Comparison of ENCODE assay signal across 27 mouse cellular contexts in genomic region chr13:9649894-9650293, GRCm38 (mm10).
A peak's percentile ranks its signal among the peaks of the same experiment; 100 is the strongest.
DNase-seq lines count a peak whose midpoint lies in the region; ATAC-seq and TF ChIP-seq lines count a peak whose summit lies in the region.
"Had no signal": no experiment of that assay in that cellular context is flagged by ENCODE, and none has a peak within 500 bp of the region (broad histone marks: within the 10 kb centered on the region; RNA-seq: fewer than 3 reads in every experiment).

No protein-coding gene starts in this region.

- TF ChIP-seq CTCF in layer of hippocampus, adult 2 months (conservative IDR thresholded peaks at IDR 0.05) = no peak
- no peak for TF ChIP-seq CTCF in intestine, postnatal 0 days (IDR thresholded peaks at IDR 0.05; ENCODE audit: low read depth)
- TF ChIP-seq CTCF in kidney, adult 2 months (conservative IDR thresholded peaks at IDR 0.05; ENCODE audit: insufficient read depth, insufficient read length, low read depth, low read length) = no peak

- no peaks in the 10 kb centered on the region for H3K27me3 ChIP-seq in intestine, embryonic 15.5 days (replicated peaks)
- H3K27me3 ChIP-seq in intestine, postnatal 0 days (replicated peaks; ENCODE audit: control insufficient read depth, insufficient read depth, low read length) = no peaks in the 10 kb centered on the region
- no peaks in the 10 kb centered on the region for H3K27me3 ChIP-seq in kidney, adult 2 months (replicated peaks; ENCODE audit: control insufficient read depth, insufficient read depth, low read length)
- H3K27me3 ChIP-seq: CH12.LX; embryonic facial prominence, embryonic 13.5 days; embryonic facial prominence, embryonic 15.5 days; forebrain, embryonic 12.5 days; Patski had no signal

- 83% methylated on average over 1 of the region's 1 CpGs for WGBS in intestine, embryonic 15.5 days
- 70% methylated on average over 1 of the region's 1 CpGs for WGBS in intestine, postnatal 0 days
- WGBS in kidney, adult 2 months = 93% methylated on average over 1 of the region's 1 CpGs

- H3K4me1 ChIP-seq in intestine, embryonic 15.5 days (replicated peaks) = no peaks in the 10 kb centered on the region
- H3K4me1 ChIP-seq in intestine, postnatal 0 days (replicated peaks; ENCODE audit: control insufficient read depth, insufficient read depth, low read length) = no peaks in the 10 kb centered on the region
- no peaks in the 10 kb centered on the region for H3K4me1 ChIP-seq in kidney, adult 2 months (ENCODE audit: control insufficient read depth, insufficient read depth, low read length)
- H3K4me1 ChIP-seq: embryonic facial prominence, embryonic 13.5 days; embryonic facial prominence, embryonic 15.5 days; forebrain, embryonic 10.5 days; forebrain, embryonic 12.5 days had no signal

- DNase-seq in layer of hippocampus, adult 2 months (ENCODE audit: low spot score in 2 of 2) = no peak
- no peak for DNase-seq in layer of hippocampus, postnatal 25 days (ENCODE audit: extremely low spot score in 1 of 2, low spot score in 1 of 2)
- no peak for DNase-seq in kidney, adult 2 months
- DNase-seq: adrenal gland, adult 8-10 months; adrenal gland, postnatal 25 days; B cell, adult 2 months; cerebellum, adult 11 months; cerebellum, adult 18-20 months; cerebellum, adult 8-10 months; cerebellum, adult 9-11 months; cerebellum, postnatal 14 days; cerebellum, postnatal 36 days; embryo, embryonic 11 days had no signal

- no peak overlapping the region for H3K4me2 ChIP-seq in intestine, embryonic 15.5 days (replicated peaks)
- H3K4me2 ChIP-seq in intestine, postnatal 0 days (replicated peaks; ENCODE audit: low read depth) = no peak overlapping the region
- H3K4me2 ChIP-seq: embryonic facial prominence, embryonic 13.5 days; embryonic facial prominence, embryonic 15.5 days; forebrain, embryonic 12.5 days had no signal

- H3K9me3 ChIP-seq in intestine, embryonic 15.5 days = no peaks in the 10 kb centered on the region
- no peaks in the 10 kb centered on the region for H3K9me3 ChIP-seq in intestine, postnatal 0 days (ENCODE audit: control insufficient read depth)
- H3K9me3 ChIP-seq: embryonic facial prominence, embryonic 13.5 days; embryonic facial prominence, embryonic 15.5 days; forebrain, embryonic 10.5 days; forebrain, embryonic 12.5 days; G1E had no signal

- H3K27ac ChIP-seq in layer of hippocampus, adult 2 months = peak overlapping the region; percentile 84
- H3K27ac ChIP-seq in intestine, embryonic 15.5 days = no peak overlapping the region
- peak overlapping the region; percentile 23 for H3K27ac ChIP-seq in intestine, postnatal 0 days (ENCODE audit: low read depth, low read length)
- no peak overlapping the region for H3K27ac ChIP-seq in kidney, adult 2 months (ENCODE audit: insufficient read depth, low read depth, low read length)
- H3K27ac ChIP-seq: embryonic facial prominence, embryonic 13.5 days; embryonic facial prominence, embryonic 15.5 days; forebrain, embryonic 10.5 days; forebrain, embryonic 12.5 days had no signal

- TF ChIP-seq POLR2A in kidney, adult 2 months (IDR thresholded peaks at IDR 0.05; ENCODE audit: low read depth, low read length) = no peak

- no peak overlapping the region for H3K9ac ChIP-seq in intestine, embryonic 15.5 days
- H3K9ac ChIP-seq in intestine, postnatal 0 days (ENCODE audit: low read depth, low read length) = no peak overlapping the region
- H3K9ac ChIP-seq: embryonic facial prominence, embryonic 13.5 days; embryonic facial prominence, embryonic 15.5 days; forebrain, embryonic 12.5 days had no signal

- H3K4me3 ChIP-seq in layer of hippocampus, adult 2 months = no peak overlapping the region
- no peak overlapping the region for H3K4me3 ChIP-seq in intestine, embryonic 15.5 days (replicated peaks)
- H3K4me3 ChIP-seq in intestine, postnatal 0 days (ENCODE audit: low read depth, low read length) = no peak overlapping the region
- H3K4me3 ChIP-seq in kidney, adult 2 months (ENCODE audit: insufficient read depth, low read depth, low read length) = no peak overlapping the region
- H3K4me3 ChIP-seq: embryonic facial prominence, embryonic 13.5 days; embryonic facial prominence, embryonic 15.5 days; erythroblast, embryonic 14.5 days; forebrain, embryonic 10.5 days; forebrain, embryonic 12.5 days had no signal

- ATAC-seq in intestine, embryonic 15.5 days = peak; percentile 79; the same call in 1 of the 2 replicates
- ATAC-seq in intestine, postnatal 0 days = peak; percentile 65
- ATAC-seq: activated CD4-positive, CD25-positive, alpha-beta regulatory T cell, adult 4 months; CD4-positive, CD25-positive, alpha-beta regulatory T cell, adult 4 months; forebrain, embryonic 14.5 days; forebrain, embryonic 16.5 days; Patski had no signal

- H3K36me3 ChIP-seq in intestine, embryonic 15.5 days = no peaks in the 10 kb centered on the region
- no peaks in the 10 kb centered on the region for H3K36me3 ChIP-seq in intestine, postnatal 0 days (ENCODE audit: control insufficient read depth, insufficient read depth)
- H3K36me3 ChIP-seq in kidney, adult 2 months (ENCODE audit: control insufficient read depth, insufficient read depth, low read length) = no peaks in the 10 kb centered on the region
- H3K36me3 ChIP-seq: embryonic facial prominence, embryonic 15.5 days; forebrain, embryonic 10.5 days; forebrain, embryonic 12.5 days; G1E had no signal

Comparison
In these comparisons a context has a peak if more than half of its experiments do, and no peak if none do; other contexts are left out.
1. H3K27ac ChIP-seq: peak in layer of hippocampus, adult 2 months (single experiment) and intestine, postnatal 0 days (single experiment); none in intestine, embryonic 15.5 days (single experiment) and kidney, adult 2 months (single experiment).